Mouse (Mus musculus): Measurements from ENCODE around the gene Snx32. TPM values are rescaled to one million over a fixed set of nuclear protein-coding genes. Genes with fewer than 3 reads are reported as not detected.

The Snx32 gene
- polyA plus RNA-seq, 1 experiment from 2014 or later: 87.8 TPM

- no peaks in the 10 kb centered on the region; the same call in 1 of the 2 replicates for H3K27me3 ChIP-seq (replicated peaks; ENCODE audit: control insufficient read depth, insufficient read depth, low read length)
- WGBS: 32% methylated on average over 15 of the region's 15 CpGs
- H3K4me3 ChIP-seq (replicated peaks; ENCODE audit: low read length): peak overlapping the region; percentile 28
- peak overlapping the region; percentile 48 for H3K4me2 ChIP-seq (ENCODE audit: low read length)
- H3K9me3 ChIP-seq (ENCODE audit: control insufficient read depth, low read length): no peaks in the 10 kb centered on the region
- H3K4me1 ChIP-seq (replicated peaks; ENCODE audit: control insufficient read depth, insufficient read depth, low read length): peaks cover 29% of the 10 kb centered on the region
- H3K9ac ChIP-seq (replicated peaks; ENCODE audit: low read depth, low read length): peak overlapping the region; percentile 47
- peaks cover 4% of the 10 kb centered on the region for H3K36me3 ChIP-seq (ENCODE audit: control insufficient read depth, insufficient read depth)
- H3K27ac ChIP-seq (ENCODE audit: low read length): peak overlapping the region; percentile 29
- peak; percentile 41 for ATAC-seq
Measured at GRCm38 (mm10) chr19:5463791-5464562, 46.4 kb downstream of the Snx32 start.

- Histone ChIP-seq H3K27ac (ENCODE audit: low read length) (no peak overlapping the region), H3K4me3 (replicated peaks; ENCODE audit: low read length) (no peak overlapping the region), H3K9me3 (ENCODE audit: control insufficient read depth, low read length) (no peaks in the 10 kb centered on the region), H3K4me2 (ENCODE audit: low read length) (no peak overlapping the region), H3K27me3 (replicated peaks; ENCODE audit: control insufficient read depth, insufficient read depth, low read length) (peaks cover 2% of the 10 kb centered on the region; the same call in 1 of the 2 replicates), H3K4me1 (replicated peaks; ENCODE audit: control insufficient read depth, insufficient read depth, low read length) (peaks cover 33% of the 10 kb centered on the region), H3K36me3 (ENCODE audit: control insufficient read depth, insufficient read depth) (peaks cover 4% of the 10 kb centered on the region), H3K9ac (replicated peaks; ENCODE audit: low read depth, low read length) (no peak overlapping the region)
- 86% methylated on average over 9 of the region's 9 CpGs for WGBS
- no peak for ATAC-seq
Measured at GRCm38 (mm10) chr19:5463212-5463611, 47.1 kb downstream of the Snx32 start.

- Histone ChIP-seq H3K27me3 (replicated peaks; ENCODE audit: control insufficient read depth, insufficient read depth, low read length) (peaks cover 2% of the 10 kb centered on the region; the same call in 1 of the 2 replicates), H3K36me3 (ENCODE audit: control insufficient read depth, insufficient read depth) (peaks cover 2% of the 10 kb centered on the region), H3K4me2 (ENCODE audit: low read length) (peak overlapping the region; percentile 97), H3K9ac (replicated peaks; ENCODE audit: low read depth, low read length) (peak overlapping the region; percentile 87; the same call in 1 of the 2 replicates), H3K4me3 (replicated peaks; ENCODE audit: low read length) (peak overlapping the region; percentile 95), H3K4me1 (replicated peaks; ENCODE audit: control insufficient read depth, insufficient read depth, low read length) (peaks cover 42% of the 10 kb centered on the region), H3K9me3 (ENCODE audit: control insufficient read depth, low read length) (no peaks in the 10 kb centered on the region), H3K27ac (ENCODE audit: low read length) (no peak overlapping the region)
- WGBS: 89% methylated on average over 6 of the region's 6 CpGs
- no peak for ATAC-seq
Measured at GRCm38 (mm10) chr19:5461411-5461810, 48.9 kb downstream of the Snx32 start.

- H3K4me1 ChIP-seq (replicated peaks; ENCODE audit: control insufficient read depth, insufficient read depth, low read length): peaks cover 51% of the 10 kb centered on the region
- peak within 1 kb of the TSS; percentile 95 for H3K4me3 ChIP-seq (replicated peaks; ENCODE audit: low read length)
- WGBS: under 1% methylated on average over 32 of the region's 32 CpGs
- H3K4me2 ChIP-seq (ENCODE audit: low read length): peak within 1 kb of the TSS; percentile 97
- no peaks in the 10 kb centered on the region for H3K9me3 ChIP-seq (ENCODE audit: control insufficient read depth, low read length)
- H3K27me3 ChIP-seq (replicated peaks; ENCODE audit: control insufficient read depth, insufficient read depth, low read length): peaks cover 2% of the 10 kb centered on the region; the same call in 1 of the 2 replicates
- peak; percentile 54 for ATAC-seq
- peak within 1 kb of the TSS; percentile 80 for H3K27ac ChIP-seq (ENCODE audit: low read length)
- peaks cover 2% of the 10 kb centered on the region for H3K36me3 ChIP-seq (ENCODE audit: control insufficient read depth, insufficient read depth)
- H3K9ac ChIP-seq (replicated peaks; ENCODE audit: low read depth, low read length): peak within 1 kb of the TSS; percentile 87
Measured at GRCm38 (mm10) chr19:5460465-5460911, 49.9 kb downstream of the Snx32 start, which contains the start of gene Fibp. Fibp (plus strand) TSS chr19:5460615.

GRCm38 (mm10) chr19:5459896-5460295 lies 50.4 kb downstream of the Snx32 start:
- WGBS: 18% methylated on average over 3 of the region's 3 CpGs
- Histone ChIP-seq H3K4me3 (replicated peaks; ENCODE audit: low read length) (peak overlapping the region; percentile 95), H3K36me3 (ENCODE audit: control insufficient read depth, insufficient read depth) (peaks cover 2% of the 10 kb centered on the region)

GRCm38 (mm10) chr19:5459019-5459418 lies 51.3 kb downstream of the Snx32 start:
- 69% methylated on average over 7 of the region's 7 CpGs for WGBS
- ATAC-seq: no peak
- Histone ChIP-seq H3K4me2 (ENCODE audit: low read length) (no peak overlapping the region), H3K36me3 (ENCODE audit: control insufficient read depth, insufficient read depth) (peaks cover 4% of the 10 kb centered on the region), H3K9ac (replicated peaks; ENCODE audit: low read depth, low read length) (no peak overlapping the region), H3K4me1 (replicated peaks; ENCODE audit: control insufficient read depth, insufficient read depth, low read length) (peaks cover 55% of the 10 kb centered on the region), H3K27me3 (replicated peaks; ENCODE audit: control insufficient read depth, insufficient read depth, low read length) (peaks cover 2% of the 10 kb centered on the region; the same call in 1 of the 2 replicates), H3K27ac (ENCODE audit: low read length) (no peak overlapping the region), H3K9me3 (ENCODE audit: control insufficient read depth, low read length) (no peaks in the 10 kb centered on the region), H3K4me3 (replicated peaks; ENCODE audit: low read length) (no peak overlapping the region)

More at GRCm38 (mm10) chr19:5459896-5460295, 50.4 kb downstream of the Snx32 start:
- H3K27ac ChIP-seq (ENCODE audit: low read length): peak overlapping the region; percentile 61
- peak overlapping the region; percentile 97 for H3K4me2 ChIP-seq (ENCODE audit: low read length)
- peaks cover 57% of the 10 kb centered on the region for H3K4me1 ChIP-seq (replicated peaks; ENCODE audit: control insufficient read depth, insufficient read depth, low read length)
- no peaks in the 10 kb centered on the region for H3K9me3 ChIP-seq (ENCODE audit: control insufficient read depth, low read length)
- peaks cover 2% of the 10 kb centered on the region; the same call in 1 of the 2 replicates for H3K27me3 ChIP-seq (replicated peaks; ENCODE audit: control insufficient read depth, insufficient read depth, low read length)
- H3K9ac ChIP-seq (replicated peaks; ENCODE audit: low read depth, low read length): peak overlapping the region; percentile 87
- ATAC-seq: no peak

GRCm38 (mm10) chr19:5457746-5458442 lies 52.4 kb downstream of the Snx32 start, which contains the start of gene Ccdc85b:
Ccdc85b (minus strand) TSS chr19:5457894.
- H3K4me3 ChIP-seq (replicated peaks; ENCODE audit: low read length): peak within 1 kb of the TSS; percentile 81
- ATAC-seq: peak; percentile 12
- 20% methylated on average over 14 of the region's 14 CpGs for WGBS
- H3K4me1 ChIP-seq (replicated peaks; ENCODE audit: control insufficient read depth, insufficient read depth, low read length): peaks cover 49% of the 10 kb centered on the region
- H3K4me2 ChIP-seq (ENCODE audit: low read length): peak within 1 kb of the TSS; percentile 76
- peak within 1 kb of the TSS; percentile 95 for H3K27ac ChIP-seq (ENCODE audit: low read length)
- peaks cover 4% of the 10 kb centered on the region for H3K36me3 ChIP-seq (ENCODE audit: control insufficient read depth, insufficient read depth)
- H3K27me3 ChIP-seq (replicated peaks; ENCODE audit: control insufficient read depth, insufficient read depth, low read length): peaks cover 2% of the 10 kb centered on the region; the same call in 1 of the 2 replicates
- H3K9ac ChIP-seq (replicated peaks; ENCODE audit: low read depth, low read length): peak within 1 kb of the TSS; percentile 87
- H3K9me3 ChIP-seq (ENCODE audit: control insufficient read depth, low read length): no peaks in the 10 kb centered on the region

- H3K4me3 ChIP-seq (replicated peaks; ENCODE audit: low read length): peak overlapping the region; percentile 81
- peaks cover 49% of the 10 kb centered on the region for H3K4me1 ChIP-seq (replicated peaks; ENCODE audit: control insufficient read depth, insufficient read depth, low read length)
- H3K27me3 ChIP-seq (replicated peaks; ENCODE audit: control insufficient read depth, insufficient read depth, low read length): peaks cover 2% of the 10 kb centered on the region; the same call in 1 of the 2 replicates
- H3K9ac ChIP-seq (replicated peaks; ENCODE audit: low read depth, low read length): peak overlapping the region; percentile 87
- peak; percentile 95 for ATAC-seq
- H3K9me3 ChIP-seq (ENCODE audit: control insufficient read depth, low read length): no peaks in the 10 kb centered on the region
- WGBS: under 1% methylated on average over 70 of the region's 70 CpGs
- peak overlapping the region; percentile 95 for H3K27ac ChIP-seq (ENCODE audit: low read length)
- 0 out of 2 replicates have a peak, but pooled peaks cover 2% of the 10 kb centered on the region for H3K36me3 ChIP-seq (ENCODE audit: control insufficient read depth, insufficient read depth)
- H3K4me2 ChIP-seq (ENCODE audit: low read length): peak overlapping the region; percentile 76
Measured at GRCm38 (mm10) chr19:5456922-5457745, 53.2 kb downstream of the Snx32 start.

Data from forebrain, embryonic 16.5 days (tissue).